Mouse (Mus musculus): ENCODE measurements around the gene Cops6.

Cops6 gene

DNA sequence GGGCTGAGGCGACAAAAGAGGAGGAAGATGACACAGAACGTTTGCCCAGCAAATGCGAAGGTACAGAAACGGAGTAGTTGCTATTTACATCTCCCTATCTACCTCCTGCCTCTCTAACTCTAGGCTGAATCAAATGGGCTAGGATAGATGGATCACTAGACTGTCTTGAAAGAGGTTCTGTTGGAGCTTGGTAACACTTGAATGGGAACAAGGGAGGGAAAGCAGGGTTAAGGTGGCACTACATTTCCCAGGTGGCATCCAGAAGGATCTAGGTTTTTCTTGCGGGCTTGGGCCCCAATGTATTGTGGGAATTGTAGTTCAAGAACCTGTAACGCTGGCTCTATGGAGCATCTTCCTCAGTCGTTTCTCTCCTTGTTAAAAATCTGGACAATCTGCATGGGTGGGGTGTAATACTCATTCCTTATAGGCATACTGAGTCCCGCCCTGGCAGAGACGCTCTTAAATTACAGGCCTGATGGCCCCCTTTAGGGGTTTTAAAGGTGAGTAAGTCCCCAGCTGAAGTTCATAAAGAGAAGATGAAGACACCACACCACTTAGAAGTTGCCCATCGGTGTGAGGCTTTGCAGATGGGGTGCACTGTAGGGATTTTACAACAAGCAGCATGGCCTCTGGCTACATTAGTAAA is 26.9 kb downstream of the Cops6 start:
- DNase-seq (ENCODE audit: low read depth), result peak; percentile 87

DNA sequence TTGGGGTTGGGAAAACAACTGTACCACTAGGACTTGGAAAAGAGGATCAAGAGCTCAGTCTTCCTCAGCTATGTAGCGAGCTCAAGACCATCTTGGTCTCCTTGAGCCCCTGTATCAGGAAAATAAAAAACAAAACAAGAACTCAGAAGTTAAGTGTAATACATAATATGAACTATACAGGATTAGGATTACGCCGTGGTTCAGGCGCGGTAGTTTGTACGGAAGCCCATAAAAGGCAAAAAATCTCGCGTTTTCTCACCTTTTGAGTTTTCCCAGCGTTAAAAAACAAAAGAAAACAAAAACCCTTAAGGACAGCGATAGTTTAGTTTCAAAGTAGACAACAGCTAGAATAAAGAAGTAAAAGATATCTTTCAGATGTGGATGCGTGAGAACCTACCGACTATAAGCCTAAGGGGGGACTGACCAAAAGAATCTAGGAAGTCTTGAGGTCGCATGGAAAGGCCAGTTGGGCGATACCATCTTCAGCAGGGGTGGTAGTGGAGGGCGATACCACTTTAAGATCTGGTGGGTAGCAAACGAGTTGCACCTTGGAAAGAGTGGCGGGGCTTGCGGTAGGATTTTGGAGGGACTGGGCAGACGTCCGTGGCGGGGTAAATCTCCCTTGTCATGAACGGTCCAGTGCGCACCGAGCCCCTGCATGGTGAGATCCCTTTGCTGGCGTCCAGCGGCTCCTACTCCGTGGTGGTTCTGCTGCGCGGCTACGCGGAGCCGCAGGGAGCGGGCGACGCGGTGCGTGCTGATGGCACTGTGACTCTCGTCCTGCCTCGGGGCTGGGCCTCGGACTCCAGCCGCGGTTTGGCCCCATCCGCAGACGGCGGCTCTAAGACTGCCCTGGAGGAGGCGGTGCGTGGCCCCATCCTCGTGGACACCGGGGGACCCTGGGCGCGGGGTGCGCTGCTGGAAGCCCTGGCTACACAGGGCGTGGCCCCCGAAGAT is 33.2 kb downstream of the Cops6 start, which contains the start of gene Mblac1:
Mblac1 (plus strand) TSS at position 544 of the 957 bp plus-strand sequence.
- peak; percentile 93 for DNase-seq (ENCODE audit: low read depth)

DNA sequence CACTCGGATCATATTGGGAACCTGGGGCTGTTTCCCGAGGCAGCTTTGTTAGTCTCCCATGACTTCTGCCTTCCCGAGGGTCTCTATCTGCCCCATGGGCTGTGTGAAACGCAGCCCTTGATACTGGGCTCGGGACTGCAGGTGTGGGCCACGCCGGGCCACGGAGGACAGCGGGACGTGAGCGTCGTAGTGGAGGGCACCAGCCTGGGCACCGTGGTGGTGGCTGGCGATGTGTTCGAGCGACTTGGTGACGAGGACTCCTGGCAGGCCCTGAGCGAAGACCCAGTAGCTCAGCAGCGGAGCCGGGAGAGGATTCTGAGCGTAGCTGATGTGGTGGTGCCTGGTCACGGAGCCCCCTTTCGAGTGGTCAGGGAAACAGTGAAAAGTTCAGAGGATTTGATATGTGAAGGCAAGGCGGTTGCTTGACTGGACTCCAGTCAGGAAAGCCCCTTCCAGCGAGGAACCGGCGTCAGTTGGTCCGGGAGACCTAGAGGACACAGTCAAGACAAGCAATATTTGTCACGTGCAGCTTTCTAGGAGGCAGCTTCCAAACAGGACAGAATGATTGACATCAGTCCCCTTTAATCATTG is 34.0 kb downstream of the Cops6 start:
- DNase-seq (ENCODE audit: low read depth), result peak; percentile 42

DNA sequence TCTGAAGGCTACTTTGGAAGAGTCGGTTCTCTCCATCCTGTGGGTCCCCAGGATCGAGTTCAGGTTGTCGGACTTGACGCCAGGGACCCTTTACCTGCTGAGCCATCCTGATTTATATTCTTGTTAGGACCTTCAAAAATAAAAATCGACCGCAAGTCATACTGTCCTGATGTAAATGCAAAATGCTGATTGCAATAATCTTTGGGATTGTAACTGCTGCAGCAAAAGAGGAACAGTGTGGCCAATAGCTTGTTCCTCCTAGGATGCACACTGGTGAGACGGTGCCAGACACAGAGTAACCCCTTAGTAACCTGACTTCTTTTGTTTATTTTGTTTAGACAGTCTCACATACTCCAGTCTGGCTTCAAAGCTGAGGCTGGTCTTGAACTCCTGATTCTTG is 34.6 kb downstream of the Cops6 start:
- DNase-seq (ENCODE audit: low read depth), result no peak

DNA sequence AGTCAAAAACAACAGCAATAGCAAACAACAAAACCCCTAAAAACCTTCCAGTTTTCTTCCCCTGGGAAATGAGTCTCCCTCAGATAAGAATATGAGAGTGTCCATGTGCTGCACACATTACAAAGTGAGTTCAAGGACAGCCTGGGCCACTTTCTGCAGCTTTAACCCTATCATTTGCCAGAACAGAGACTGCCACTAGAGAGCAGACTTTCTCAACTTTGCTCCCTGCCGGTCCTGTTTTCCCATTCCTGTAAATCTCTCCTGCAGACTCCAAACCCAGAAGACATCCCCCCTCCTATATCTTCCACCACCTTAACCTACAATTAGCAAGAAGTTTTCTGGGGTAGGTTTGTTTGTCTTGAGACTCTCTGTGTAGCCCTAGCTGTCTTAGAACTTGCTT is 38.7 kb downstream of the Cops6 start:
- peak; percentile 52 for DNase-seq (ENCODE audit: low read depth)

DNA sequence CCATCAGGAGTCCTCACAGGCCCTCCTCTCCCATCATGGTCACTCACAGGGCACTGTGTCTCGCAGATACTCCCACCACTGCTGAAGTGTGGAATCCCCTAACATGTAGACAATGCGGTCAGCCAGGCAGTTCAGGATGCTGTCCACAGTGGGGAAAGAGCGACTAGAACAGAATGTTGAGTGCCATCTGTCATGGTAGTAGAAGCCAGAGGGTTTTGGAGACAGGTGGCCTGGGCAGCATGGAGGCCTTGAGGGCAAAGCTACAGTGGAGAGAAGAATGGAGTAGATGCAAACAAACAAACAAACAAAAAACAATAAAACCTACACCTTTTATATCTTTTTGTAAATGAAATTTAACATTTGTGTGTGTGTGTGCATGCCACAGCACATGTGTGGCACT is 41.2 kb downstream of the Cops6 start:
- DNase-seq (ENCODE audit: low read depth), result no peak

DNA sequence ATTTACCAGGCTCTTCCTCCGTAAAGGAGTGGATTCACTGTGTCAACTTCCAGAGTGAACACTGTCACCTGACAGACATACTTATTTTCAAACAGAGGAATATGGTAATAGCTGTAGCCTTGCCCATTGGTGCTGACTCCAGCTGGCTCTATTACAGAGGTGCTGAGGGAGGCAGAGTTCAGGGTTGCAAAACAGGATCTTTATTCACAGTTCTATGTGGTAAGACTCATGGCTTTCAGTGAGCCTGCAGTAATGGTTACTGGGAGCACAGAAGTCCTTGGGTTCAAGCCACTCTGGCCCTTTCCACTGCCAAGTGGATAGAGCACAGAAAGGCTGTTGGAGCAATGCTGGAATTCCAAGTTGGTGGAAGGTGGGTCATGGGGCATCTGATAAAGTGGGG is 46.4 kb downstream of the Cops6 start:
- no peak for DNase-seq (ENCODE audit: low read depth)

DNA sequence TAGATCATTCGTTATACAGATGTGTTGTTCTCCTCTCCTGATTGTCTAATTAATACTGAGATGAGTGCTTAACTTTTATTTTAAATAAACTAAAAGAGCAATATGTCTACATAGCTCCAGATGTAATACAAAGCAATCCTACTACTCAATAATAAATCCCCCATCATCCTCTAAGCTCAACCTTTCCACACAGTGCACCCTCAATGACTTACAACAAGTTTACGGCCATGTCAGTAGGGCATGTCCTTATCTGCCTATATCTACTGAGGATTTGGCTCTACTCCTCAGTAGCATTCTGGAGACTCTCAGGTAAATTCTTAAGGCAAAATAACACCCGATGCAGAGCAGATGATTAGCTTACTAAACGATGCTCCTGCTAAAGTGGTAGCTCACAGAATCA is 47.0 kb downstream of the Cops6 start:
- DNase-seq (ENCODE audit: low read depth), result no peak
